Mouse (Mus musculus): Measurements from ENCODE around the gene Ctu2.

GRCm38 (mm10) chr8:122436146-122436545, 39.8 kb upstream of the Ctu2 start:
- TF ChIP-seq CTCF (conservative IDR thresholded peaks at IDR 0.05 in 1 of 2, IDR thresholded peaks at IDR 0.05 in 1 of 2; ENCODE audit: low read depth in 2 of 2, low read length in 2 of 2) = no peak
- TF ChIP-seq MYC (IDR thresholded peaks at IDR 0.05; ENCODE audit: low read depth, low read length) = no peak
- no peak for TF ChIP-seq TBP (conservative IDR thresholded peaks at IDR 0.05; ENCODE audit: low read depth, low read length)
- no peak for TF ChIP-seq SIN3A (IDR thresholded peaks at IDR 0.05; ENCODE audit: low read length)

All from CH12.LX (cell line).